Mouse (Mus musculus) E14TG2a.4 (cell line): ENCODE data around the gene Kif14.
"Not testable (repeated sequence)": the region's sequence is repeated elsewhere in the genome, so short reads cannot be mapped to it uniquely, and the experiment has no call there.

Experiments used
- CTCF ChIP-seq: conservative IDR thresholded peaks from 2 replicates; pipeline ENCODE4 v1.5.1; 2014; ENCODE audit warnings: low read length
- NANOG ChIP-seq: IDR thresholded peaks from 2 replicates; pipeline ENCODE4 v1.6.1; 2014; ENCODE audit warnings: borderline replicate concordance, low read length, mixed read lengths

- not testable (repeated sequence) for TF ChIP-seq CTCF, NANOG
Measured at GRCm38 (mm10) chr1:136506255-136506654, 40.1 kb downstream of the Kif14 start.
